Mouse (Mus musculus): Measurements from ENCODE around the gene Ica1.

DNA sequence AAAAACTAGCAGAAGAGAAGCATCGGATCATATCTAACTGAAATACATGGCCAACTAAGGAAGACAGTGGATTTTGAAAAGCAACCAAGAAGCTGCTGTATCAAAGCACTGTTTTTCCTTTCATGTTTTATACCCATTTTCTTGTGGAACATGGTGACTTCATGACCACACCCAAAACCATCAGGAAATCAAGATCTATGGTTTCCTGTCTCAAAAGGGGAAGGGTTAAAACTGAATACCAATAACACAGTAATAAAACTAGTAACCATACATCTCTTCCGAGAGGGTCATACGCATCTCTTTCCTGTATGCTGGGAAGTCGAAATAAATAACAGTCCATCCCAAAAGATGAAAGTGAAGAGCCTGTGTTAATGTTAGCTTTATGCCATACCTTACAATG lies 145.6 kb downstream of the Ica1 start:
- TF ChIP-seq EP300 (IDR thresholded peaks at IDR 0.05; ENCODE audit: low read depth), result no peak
- TF ChIP-seq CTCF (IDR thresholded peaks at IDR 0.05; ENCODE audit: low read depth), result no peak

Measured in liver, embryonic 14.5 days (tissue).